Mouse (Mus musculus) cerebellum, adult 9-10 months (tissue): Measurements from ENCODE around the gene Pim3.
"Not testable (repeated sequence)": the region's sequence is repeated elsewhere in the genome, so short reads cannot be mapped to it uniquely, and the experiment has no call there.

Experiments
- DNase-seq: peaks from one replicate; pipeline ENCODE4 v3.0.0; 2022

Pim3 gene

GRCm38 (mm10) chr15:88861772-88862622, at the start of gene Pim3:
TSS of gene Pim3 (plus strand) at chr15:88862186.
- peak; percentile 98 for DNase-seq

GRCm38 (mm10) chr15:88813262-88813661, 48.7 kb upstream of the Pim3 start:
- DNase-seq: no peak

- not testable (repeated sequence) for DNase-seq
Measured at GRCm38 (mm10) chr15:88813873-88814272, 48.1 kb upstream of the Pim3 start.

DNA sequence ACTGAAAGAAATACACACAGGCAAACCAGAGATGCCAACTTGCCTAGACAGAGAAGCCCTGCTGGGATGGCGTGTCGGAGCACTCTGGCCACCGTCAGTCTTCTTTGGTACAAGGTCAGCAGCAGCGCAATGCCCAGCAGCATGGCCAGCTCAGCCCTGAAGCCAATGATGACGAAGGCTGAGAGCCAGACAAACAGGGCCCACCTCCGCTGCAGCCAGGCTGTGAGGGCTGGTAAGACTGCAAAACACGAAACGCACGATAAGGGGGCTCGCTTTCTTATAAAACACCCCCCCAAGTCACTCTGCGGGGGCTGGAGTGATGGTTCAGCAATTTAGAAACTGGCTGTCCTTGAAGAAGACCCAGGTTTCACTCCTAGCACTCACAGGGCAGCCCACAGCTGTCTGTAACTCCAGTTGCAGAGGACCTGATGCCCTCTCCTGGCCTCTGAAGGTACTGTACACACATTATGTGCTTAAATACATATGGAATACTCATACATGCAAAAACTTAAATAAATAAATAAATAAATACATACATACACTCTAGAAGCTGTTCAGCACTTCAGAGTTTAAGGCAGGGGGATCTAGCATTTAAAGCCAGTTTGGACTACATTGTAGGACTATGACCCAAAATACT, 47.5 kb upstream of the Pim3 start:
- no peak for DNase-seq

DNA sequence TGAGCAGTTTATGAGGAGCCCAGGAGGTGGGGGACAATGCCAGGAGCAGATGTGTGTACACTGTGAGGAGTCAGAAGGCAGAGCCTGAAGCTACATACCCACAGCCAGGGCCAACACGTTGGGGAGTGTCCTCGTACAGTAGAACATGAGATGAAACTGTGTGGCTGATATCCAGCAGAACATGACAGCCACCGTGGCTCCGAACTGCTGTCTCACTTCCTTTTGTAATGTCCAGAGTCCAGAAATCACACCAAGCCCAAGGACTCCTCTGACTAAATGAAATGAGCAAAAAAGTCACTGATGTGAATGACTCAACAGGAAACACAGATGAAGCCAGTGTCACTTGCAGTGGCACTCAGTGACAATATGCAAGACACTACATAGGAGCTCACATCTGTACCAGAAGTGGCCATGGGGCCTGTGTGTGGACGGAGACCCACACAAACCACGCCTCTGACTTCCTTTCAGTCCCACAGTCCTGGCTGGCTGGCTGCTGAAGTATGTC, 46.7 kb upstream of the Pim3 start:
- no peak for DNase-seq

GRCm38 (mm10) chr15:88819026-88819905, 42.7 kb upstream of the Pim3 start, which contains the start of the genes Alg12 and Creld2:
TSS of gene Alg12 (minus strand) at chr15:88819318.
TSS of gene Creld2 (plus strand) at chr15:88819646.
- peak; percentile 100 for DNase-seq

- no peak for DNase-seq
Measured at GRCm38 (mm10) chr15:88819906-88820303, 42.1 kb upstream of the Pim3 start.

DNA sequence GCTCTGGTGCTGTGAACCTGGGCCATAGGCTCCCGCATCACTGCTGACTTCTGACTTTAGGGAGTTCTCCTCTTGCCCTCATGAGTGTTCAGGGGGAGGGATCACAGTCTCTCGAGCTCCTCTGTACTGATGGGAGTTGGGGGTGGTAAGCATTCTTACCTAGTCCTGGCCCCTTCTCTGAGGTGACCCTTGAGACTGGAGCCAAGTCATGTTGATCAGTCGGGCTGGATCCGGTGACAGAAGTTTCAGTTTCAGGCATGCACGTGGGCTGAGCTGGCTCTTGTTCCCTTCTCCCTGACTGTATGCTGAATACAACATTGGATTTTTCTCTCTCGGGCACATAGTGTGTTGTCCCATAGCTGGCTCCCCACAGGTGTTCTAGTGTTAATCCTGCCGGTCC, 40.6 kb upstream of the Pim3 start:
- peak; percentile 38 for DNase-seq

DNA sequence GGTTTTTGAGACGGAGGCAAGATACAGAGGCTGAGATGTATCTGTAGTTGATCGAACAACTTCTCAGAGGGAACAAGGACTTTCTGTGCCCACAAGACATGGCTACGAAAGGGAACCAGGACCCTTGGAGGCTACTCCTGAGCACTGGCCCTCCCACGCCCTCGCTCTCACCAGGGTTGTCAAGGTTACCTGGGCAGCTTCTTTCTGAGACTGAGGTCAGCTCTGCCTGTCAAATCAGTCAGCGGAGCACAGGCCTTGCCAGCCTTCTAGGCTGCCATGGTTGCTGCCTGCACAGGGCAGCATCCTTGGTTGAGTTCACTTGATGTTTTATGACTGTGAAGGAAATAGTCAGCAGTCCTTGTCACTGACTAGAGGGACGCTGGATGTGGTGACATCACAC, 39.5 kb upstream of the Pim3 start:
- DNase-seq: no peak

- no peak for DNase-seq
Measured at GRCm38 (mm10) chr15:88823376-88823775, 38.6 kb upstream of the Pim3 start.

GRCm38 (mm10) chr15:88827466-88827865, 34.5 kb upstream of the Pim3 start:
- no peak for DNase-seq

- DNase-seq: peak; percentile 97
Measured at GRCm38 (mm10) chr15:88827991-88828799, 33.8 kb upstream of the Pim3 start.

DNA sequence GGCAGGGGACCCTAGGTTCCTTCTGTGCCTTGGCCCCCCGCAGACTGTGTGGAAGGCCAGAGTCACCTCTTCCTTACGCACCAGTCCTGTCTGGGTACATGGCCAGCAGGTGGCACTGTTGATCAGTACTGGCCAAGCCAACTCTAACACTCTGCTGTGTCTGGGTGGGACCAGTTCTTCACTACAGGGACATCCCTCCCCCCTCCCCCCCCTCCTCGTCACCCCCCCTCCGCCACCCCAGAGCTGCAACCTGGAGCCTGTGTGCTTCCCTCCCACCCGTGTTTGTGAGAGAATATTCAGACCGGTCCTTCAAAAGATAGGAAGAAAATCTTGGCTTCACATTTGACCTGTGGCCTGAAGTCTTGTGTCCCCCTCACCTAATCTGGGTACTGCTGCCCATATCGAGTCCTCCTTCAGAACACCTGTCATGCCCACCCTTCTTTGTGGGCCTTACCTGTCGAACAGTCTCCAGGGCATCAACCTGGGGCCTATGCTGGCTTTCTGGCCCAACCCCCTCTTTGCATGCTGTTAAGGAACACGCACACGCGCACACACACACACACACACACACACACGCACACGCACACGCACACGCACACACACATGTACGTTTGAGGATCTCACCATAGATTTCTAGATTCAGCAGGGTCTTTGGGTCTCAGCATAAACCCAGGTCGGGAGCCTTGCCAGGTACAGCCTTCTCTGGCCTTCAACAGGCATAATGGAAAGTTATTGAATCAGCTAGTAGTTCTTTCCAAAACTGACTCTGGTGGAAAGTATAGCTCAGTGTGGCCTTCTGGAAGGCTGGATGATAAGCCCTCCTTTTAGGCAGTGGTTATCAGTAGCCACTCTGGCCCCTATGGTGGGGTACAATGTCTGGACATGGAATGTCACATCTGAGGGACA, 32.9 kb upstream of the Pim3 start:
- peak; percentile 94 for DNase-seq

DNA sequence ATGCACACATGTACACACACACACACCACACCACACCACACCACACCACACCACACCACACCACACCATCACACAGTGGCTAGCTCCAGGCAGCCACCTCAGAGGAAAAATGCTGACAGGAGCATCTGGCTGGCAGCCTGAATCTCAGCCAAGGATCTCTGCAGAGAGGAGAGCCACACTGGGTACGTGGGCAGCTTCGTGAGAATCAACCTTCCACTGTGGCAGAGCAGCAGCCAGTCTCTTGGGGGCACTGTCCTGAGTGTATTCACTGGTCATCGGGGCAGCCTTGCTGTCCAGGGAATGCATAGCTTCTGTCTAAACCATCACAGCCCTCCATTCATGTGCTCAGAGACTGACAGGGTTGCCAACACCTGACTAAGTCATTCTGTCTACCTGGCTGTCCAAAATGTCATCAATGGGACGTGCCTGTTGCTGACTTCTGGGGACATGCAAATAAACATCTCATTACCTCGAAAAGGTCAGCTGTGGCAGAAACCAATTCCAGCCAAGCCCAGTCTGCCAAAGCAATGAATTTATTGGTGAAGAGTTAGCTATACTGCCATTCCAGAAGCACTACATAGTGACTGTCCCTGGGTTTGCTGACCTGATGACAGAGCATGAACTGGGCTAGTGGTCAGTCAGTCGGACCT, 32.1 kb upstream of the Pim3 start:
- DNase-seq: no peak

GRCm38 (mm10) chr15:88830696-88831095, 31.3 kb upstream of the Pim3 start:
- DNase-seq: no peak

DNA sequence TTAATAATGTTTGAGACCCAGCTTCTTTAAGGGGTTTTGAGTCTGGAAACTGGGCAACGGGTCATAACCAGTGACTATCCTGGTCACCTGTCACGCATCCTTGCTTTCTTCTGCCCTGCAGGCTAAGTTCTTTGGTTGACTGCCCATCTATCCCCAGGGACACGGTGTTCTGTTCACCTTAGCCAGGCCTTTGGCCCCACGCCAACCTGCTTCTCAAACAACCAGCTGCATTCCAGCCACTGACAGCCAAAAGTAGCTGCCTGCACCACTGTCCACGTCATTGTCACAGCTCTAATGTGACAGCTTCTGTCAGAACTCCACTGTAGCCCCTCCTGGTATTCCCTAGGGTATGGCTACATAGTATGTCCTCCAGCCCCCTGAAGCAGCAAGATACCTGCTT, 30.5 kb upstream of the Pim3 start:
- DNase-seq: no peak

- DNase-seq: no peak
Measured at GRCm38 (mm10) chr15:88832536-88832935, 29.4 kb upstream of the Pim3 start.

GRCm38 (mm10) chr15:88836031-88836430, 26.0 kb upstream of the Pim3 start:
- no peak for DNase-seq

DNA sequence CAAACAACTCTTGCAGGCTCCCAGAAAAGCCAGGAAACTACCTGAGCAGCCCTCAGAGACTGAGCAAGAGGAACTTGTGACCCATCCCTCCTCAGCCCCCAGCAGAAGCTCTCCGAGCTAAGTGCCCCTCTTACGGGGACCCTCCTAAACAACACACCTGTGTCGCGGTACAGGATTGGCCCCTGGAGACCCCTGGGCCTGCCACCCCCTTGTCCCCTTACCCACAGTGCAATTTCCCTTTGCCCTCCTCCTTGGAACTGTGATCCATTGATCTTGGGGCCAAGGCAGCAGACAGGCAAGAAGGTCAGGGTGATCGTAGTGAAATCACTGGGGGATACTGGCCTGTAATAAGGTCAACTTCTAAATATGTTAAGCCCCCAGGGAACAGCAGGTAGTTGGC, 25.4 kb upstream of the Pim3 start:
- DNase-seq: no peak

DNA sequence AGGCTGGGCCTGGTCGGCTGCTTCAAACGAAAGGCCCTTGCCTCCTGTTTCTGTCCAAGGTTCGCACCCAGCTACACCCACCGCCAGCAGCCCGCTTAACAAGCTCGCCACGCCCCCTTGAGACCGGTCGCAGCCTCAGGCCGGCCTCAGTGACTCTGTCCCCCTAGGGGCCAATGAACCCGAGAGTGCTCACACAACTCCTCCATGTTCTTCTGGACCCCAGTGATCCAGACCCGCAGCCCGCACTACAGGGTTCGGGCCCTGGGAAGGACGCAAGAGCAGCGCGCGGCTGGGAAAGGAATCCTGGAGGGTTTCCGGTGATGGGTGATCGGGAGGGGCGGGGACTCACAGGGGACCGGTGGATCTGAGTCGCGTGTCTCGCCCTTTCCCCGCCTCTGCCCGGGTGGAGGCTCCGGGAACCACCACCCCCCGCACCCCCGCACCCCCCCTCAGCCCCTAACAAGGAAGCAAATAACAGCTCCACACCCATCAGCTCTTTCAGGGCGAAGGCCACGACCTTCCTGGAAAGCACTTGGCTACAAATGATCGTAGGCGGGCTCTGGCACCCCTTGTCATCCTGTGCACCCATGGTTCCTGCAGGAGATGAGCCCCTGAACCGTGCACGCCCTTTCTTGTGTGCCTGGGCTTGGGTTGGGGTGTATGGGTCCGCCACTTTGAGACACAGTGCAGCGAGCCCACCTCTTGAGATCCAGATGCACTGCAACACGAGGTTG, 24.6 kb upstream of the Pim3 start:
- no peak for DNase-seq
